ENCODE assay signal across 8 mouse cellular contexts in the genomic region with DNA sequence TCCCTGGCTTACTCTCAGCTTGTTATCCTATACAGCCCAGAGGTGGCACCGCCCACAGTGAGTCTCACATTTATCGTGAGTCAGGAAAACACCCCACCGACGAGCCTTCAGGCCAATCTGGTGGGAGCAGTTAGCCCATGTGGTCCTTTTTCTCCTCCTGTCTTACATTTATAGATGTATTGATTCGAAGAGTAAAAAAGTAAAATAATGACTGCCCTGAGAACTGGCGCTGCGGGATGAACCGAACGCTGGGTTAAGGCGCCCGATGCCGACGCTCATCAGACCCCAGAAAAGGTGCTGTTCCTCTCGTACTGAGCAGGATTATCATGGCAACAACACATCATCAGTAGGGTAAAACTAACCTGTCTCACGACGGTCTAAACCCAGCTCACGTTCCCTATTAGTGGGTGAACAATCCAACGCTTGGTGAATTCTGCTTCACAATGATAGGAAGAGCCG. TPM values are rescaled to one million over a fixed set of nuclear protein-coding genes. Genes with fewer than 3 reads are reported as not detected.
DNase-seq lines count a peak whose midpoint lies in the region; ATAC-seq and TF ChIP-seq lines count a peak whose summit lies in the region.

No protein-coding gene starts in this region.

- H3K36me3 ChIP-seq in MEL (ENCODE audit: control insufficient read depth in 1 of 2, insufficient read depth in 2 of 2, low read length in 2 of 2): peaks cover 0 to 20% of the 10 kb centered on the region in 2 experiments; a peak in 2 of 4 replicates
- H3K36me3 ChIP-seq in hindbrain, embryonic 11.5 days (ENCODE audit: control insufficient read depth, insufficient read depth, low read length): no peaks in the 10 kb centered on the region
- no peaks in the 10 kb centered on the region for H3K36me3 ChIP-seq in lung, postnatal 0 days (ENCODE audit: insufficient read depth, low read length)

- no peaks in the 10 kb centered on the region for H3K27me3 ChIP-seq in MEL (ENCODE audit: control insufficient read depth in 1 of 2, insufficient read depth in 2 of 2, low read length in 2 of 2)
- 0 out of 2 replicates have a peak, but pooled peaks cover 2% of the 10 kb centered on the region for H3K27me3 ChIP-seq in cerebellum, adult 2 months (ENCODE audit: control insufficient read depth, insufficient read depth, low read length)
- H3K27me3 ChIP-seq in hindbrain, embryonic 11.5 days (ENCODE audit: control insufficient read depth, insufficient read depth, low read length): peaks cover 4% of the 10 kb centered on the region; the same call in 1 of the 2 replicates
- no peaks in the 10 kb centered on the region for H3K27me3 ChIP-seq in lung, postnatal 0 days (replicated peaks; ENCODE audit: insufficient read depth, low read length)

- H3K4me3 ChIP-seq in MEL (ENCODE audit: control insufficient read depth in 1 of 2, insufficient read depth in 1 of 2, low read depth in 2 of 2, low read length in 2 of 2): peak overlapping the region; percentile 0 to 4; a peak in 3 of 4 replicates
- no peak overlapping the region for H3K4me3 ChIP-seq in cerebellum, adult 2 months (replicated peaks; ENCODE audit: insufficient read depth, low read depth, low read length)
- H3K4me3 ChIP-seq in hindbrain, embryonic 11.5 days (ENCODE audit: low read depth, low read length): no peak overlapping the region
- H3K4me3 ChIP-seq in lung, postnatal 0 days (ENCODE audit: low read depth, low read length): no peak overlapping the region

- H3K4me1 ChIP-seq in MEL (ENCODE audit: control insufficient read depth in 1 of 2, insufficient read depth in 2 of 2, low read length in 2 of 2): peaks cover 0 to 6% of the 10 kb centered on the region in 2 experiments; a peak in 3 of 4 replicates
- H3K4me1 ChIP-seq in cerebellum, adult 2 months (ENCODE audit: control insufficient read depth, insufficient read depth, low read length): no peaks in the 10 kb centered on the region; the same call in 1 of the 2 replicates
- no peaks in the 10 kb centered on the region for H3K4me1 ChIP-seq in hindbrain, embryonic 11.5 days (replicated peaks; ENCODE audit: control insufficient read depth, insufficient read depth, low read length)
- peaks cover 4% of the 10 kb centered on the region; the same call in 1 of the 2 replicates for H3K4me1 ChIP-seq in lung, postnatal 0 days (ENCODE audit: insufficient read depth, low read depth, low read length)

- no peak for TF ChIP-seq RAD21 in MEL (IDR thresholded peaks at IDR 0.05; ENCODE audit: low read depth, low read length)

- peak; percentile 100 for DNase-seq in MEL (ENCODE audit: low read depth, low spot score)
- peak; percentile 99 to 100 for DNase-seq in cerebellum, adult 2 months
- DNase-seq in frontal cortex, adult 2 months (ENCODE audit: extremely low spot score in 1 of 2, low spot score in 1 of 2): peak; percentile 100
- DNase-seq in hindbrain, embryonic 11.5 days (ENCODE audit: low spot score): peak; percentile 100
- peak; percentile 100 for DNase-seq in layer of hippocampus, postnatal 10 days (ENCODE audit: low spot score in 2 of 2)
- peak; percentile 100 for DNase-seq in lung, postnatal 0 days (ENCODE audit: low spot score)
- peak; percentile 98 for DNase-seq in retina, adult 2 months (ENCODE audit: low read depth, low spot score)
- peak; percentile 100 for DNase-seq in thymus, postnatal 4 days

- TF ChIP-seq EP300 in MEL (IDR thresholded peaks at IDR 0.05; ENCODE audit: low read depth in 1 of 2, low read length in 2 of 2): 0 out of 4 replicates have a peak, but pooled peaks of 1 of the 2 experiments have one; percentile 32
- no peak for TF ChIP-seq EP300 in lung, postnatal 0 days (IDR thresholded peaks at IDR 0.05)

- WGBS in cerebellum, adult 2 months: 58% methylated on average over 19 of the region's 19 CpGs
- WGBS in hindbrain, embryonic 11.5 days: 49% methylated on average over 19 of the region's 19 CpGs
- WGBS in lung, postnatal 0 days: 44% methylated on average over 19 of the region's 19 CpGs

- peak; percentile 48 to 71; a peak in 3 of 4 replicates for TF ChIP-seq POLR2A in MEL (IDR thresholded peaks at IDR 0.05; ENCODE audit: control insufficient read depth in 1 of 2, insufficient read depth in 1 of 2, low read depth in 1 of 2, low read length in 2 of 2, poor library complexity in 1 of 2)
- no peak for TF ChIP-seq POLR2A in cerebellum, adult 2 months (IDR thresholded peaks at IDR 0.05; ENCODE audit: borderline replicate concordance, insufficient read depth, low read length)

- peak overlapping the region; percentile 14 for H3K9ac ChIP-seq in MEL (ENCODE audit: control insufficient read depth, low read depth, low read length, poor library complexity, severe bottlenecking)
- H3K9ac ChIP-seq in hindbrain, embryonic 11.5 days (ENCODE audit: low read depth, low read length): no peak overlapping the region
- H3K9ac ChIP-seq in lung, postnatal 0 days (replicated peaks; ENCODE audit: low read depth): no peak overlapping the region

- no peak overlapping the region for H3K4me2 ChIP-seq in hindbrain, embryonic 11.5 days (replicated peaks; ENCODE audit: low read depth, low read length)
- no peak overlapping the region for H3K4me2 ChIP-seq in lung, postnatal 0 days (replicated peaks; ENCODE audit: low read depth, low read length)

- no peak; a peak in 1 of 6 replicates for TF ChIP-seq CTCF in MEL (IDR thresholded peaks at IDR 0.05 in 2 of 3, conservative IDR thresholded peaks at IDR 0.05 in 1 of 3; ENCODE audit: control insufficient read depth in 1 of 3, insufficient read depth in 1 of 3, low read depth in 2 of 3, low read length in 3 of 3, poor library complexity in 1 of 3, severe bottlenecking in 1 of 3)
- TF ChIP-seq CTCF in cerebellum, adult 2 months (IDR thresholded peaks at IDR 0.05; ENCODE audit: borderline replicate concordance, insufficient read depth, low read depth, low read length): no peak
- TF ChIP-seq CTCF in lung, postnatal 0 days (IDR thresholded peaks at IDR 0.05): no peak

- no peak overlapping the region for H3K27ac ChIP-seq in MEL (ENCODE audit: control insufficient read depth, low read depth, low read length)
- no peak overlapping the region for H3K27ac ChIP-seq in cerebellum, adult 2 months (ENCODE audit: insufficient read depth, low read length)
- no peak overlapping the region for H3K27ac ChIP-seq in hindbrain, embryonic 11.5 days (ENCODE audit: low read depth, low read length)
- no peak overlapping the region for H3K27ac ChIP-seq in lung, postnatal 0 days (ENCODE audit: low read length)

- ATAC-seq in hindbrain, embryonic 11.5 days (ENCODE audit: low FRiP score): peak; percentile 66
- peak; percentile 60 for ATAC-seq in lung, postnatal 0 days

- no peaks in the 10 kb centered on the region for H3K9me3 ChIP-seq in MEL (replicated peaks; ENCODE audit: insufficient read depth, low read length)
- no peaks in the 10 kb centered on the region for H3K9me3 ChIP-seq in hindbrain, embryonic 11.5 days (ENCODE audit: control insufficient read depth, low read length)
- no peaks in the 10 kb centered on the region for H3K9me3 ChIP-seq in lung, postnatal 0 days (ENCODE audit: low read length)

- H3K79me2 ChIP-seq in MEL (ENCODE audit: control insufficient read depth, insufficient read depth, low read length, poor library complexity): peaks cover 30% of the 10 kb centered on the region

TF ChIP-seq in MEL, 35 proteins besides CTCF, POLR2A, EP300 and RAD21 (continues in another document):
- TF ChIP-seq SIN3A (IDR thresholded peaks at IDR 0.05; ENCODE audit: low read length) (peak; percentile 68), MAX (IDR thresholded peaks at IDR 0.05; ENCODE audit: low read length) (peak; percentile 58), ZC3H11A (IDR thresholded peaks at IDR 0.05; ENCODE audit: low read depth, low read length) (no peak), CHD1 (IDR thresholded peaks at IDR 0.05; ENCODE audit: low read depth, low read length) (peak; percentile 91)

RNA-seq across cellular contexts. Expression of a gene that starts 2.8 kb away (rescaled TPM):
- 24.5 and 25.2 TPM in 2 replicates for total RNA-seq in MEL (2012; rRNA removed)
- polyA plus RNA-seq in MEL (2012; ENCODE audit: insufficient read depth in 1 of 2, insufficient read length in 2 of 2, low read depth in 1 of 2, low replicate concordance in 2 of 2, missing spikeins in 1 of 2): 10 to 100 TPM in 1 of 2 experiments, not detected in 1; 34.9 TPM
- polyA plus RNA-seq in cerebellum, adult 2 months (2012; rRNA removed): 46.2 and 46.6 TPM in 2 replicates
- 44.0 and 48.2 TPM in 2 replicates for polyA plus RNA-seq in frontal cortex, adult 2 months (2012; rRNA removed)
- 82.4 and 96.6 TPM in 2 replicates for polyA plus RNA-seq in hindbrain, embryonic 11.5 days (2014; fragmentation: Nextera tagmentation; extraction: Ambion mirVana)
- 100 to 1,000 TPM in 1 of 2 experiments, 10 to 100 TPM in 1; 96.2 to 102 TPM for total RNA-seq in layer of hippocampus, postnatal 10 days (2021)
- polyA plus RNA-seq in lung, postnatal 0 days (2015; fragmentation: Nextera tagmentation; extraction: Ambion mirVana): 16.7 and 19.0 TPM in 2 replicates

RNA-seq across cellular contexts. Expression of a gene that starts 42.4 kb away (rescaled TPM):
- total RNA-seq in MEL (2012; rRNA removed): 3.5 and 3.9 TPM in 2 replicates
- polyA plus RNA-seq in MEL (2012; ENCODE audit: insufficient read depth in 1 of 2, insufficient read length in 2 of 2, low read depth in 1 of 2, low replicate concordance in 2 of 2, missing spikeins in 1 of 2): 1 to 10 TPM in 1 of 2 experiments, not detected in 1; 6.0 TPM
- 2.2 and 2.5 TPM in 2 replicates for polyA plus RNA-seq in cerebellum, adult 2 months (2012; rRNA removed)
- 3.0 TPM in 2 replicates for polyA plus RNA-seq in frontal cortex, adult 2 months (2012; rRNA removed)
- 2.2 and 2.5 TPM in 2 replicates for polyA plus RNA-seq in hindbrain, embryonic 11.5 days (2014; fragmentation: Nextera tagmentation; extraction: Ambion mirVana)
- 1 to 10 TPM; 2.9 to 3.3 TPM for total RNA-seq in layer of hippocampus, postnatal 10 days (2021)
- polyA plus RNA-seq in lung, postnatal 0 days (2015; fragmentation: Nextera tagmentation; extraction: Ambion mirVana): 6.2 and 6.4 TPM in 2 replicates

RNA-seq across cellular contexts. Expression of a gene that starts 43.1 kb away (rescaled TPM):
- total RNA-seq in MEL (2012; rRNA removed): 3.0 and 3.4 TPM in 2 replicates
- 1 to 10 TPM in 1 of 2 experiments, not detected in 1; 5.3 TPM for polyA plus RNA-seq in MEL (2012; ENCODE audit: insufficient read depth in 1 of 2, insufficient read length in 2 of 2, low read depth in 1 of 2, low replicate concordance in 2 of 2, missing spikeins in 1 of 2)
- polyA plus RNA-seq in cerebellum, adult 2 months (2012; rRNA removed): 2.6 and 2.9 TPM in 2 replicates
- 3.8 and 4.5 TPM in 2 replicates for polyA plus RNA-seq in frontal cortex, adult 2 months (2012; rRNA removed)
- polyA plus RNA-seq in hindbrain, embryonic 11.5 days (2014; fragmentation: Nextera tagmentation; extraction: Ambion mirVana): 2.0 and 2.7 TPM in 2 replicates
- total RNA-seq in layer of hippocampus, postnatal 10 days (2021): 1 to 10 TPM; 1.9 to 2.3 TPM
- polyA plus RNA-seq in lung, postnatal 0 days (2015; fragmentation: Nextera tagmentation; extraction: Ambion mirVana): 14.2 and 14.6 TPM in 2 replicates

RNA-seq across cellular contexts. Expression of a gene that starts 59.6 kb away (rescaled TPM):
- 2.1 and 3.3 TPM in 2 replicates for total RNA-seq in MEL (2012; rRNA removed)
- 1 to 10 TPM in 1 of 2 experiments, not detected in 1; 1.7 TPM for polyA plus RNA-seq in MEL (2012; ENCODE audit: insufficient read depth in 1 of 2, insufficient read length in 2 of 2, low read depth in 1 of 2, low replicate concordance in 2 of 2, missing spikeins in 1 of 2)
- polyA plus RNA-seq in cerebellum, adult 2 months (2012; rRNA removed): 5.1 and 6.4 TPM in 2 replicates
- polyA plus RNA-seq in frontal cortex, adult 2 months (2012; rRNA removed): 5.0 and 5.4 TPM in 2 replicates
- 12.2 and 14.2 TPM in 2 replicates for polyA plus RNA-seq in hindbrain, embryonic 11.5 days (2014; fragmentation: Nextera tagmentation; extraction: Ambion mirVana)
- total RNA-seq in layer of hippocampus, postnatal 10 days (2021): 1 to 10 TPM; 4.5 to 5.8 TPM
- polyA plus RNA-seq in lung, postnatal 0 days (2015; fragmentation: Nextera tagmentation; extraction: Ambion mirVana): 5.4 and 5.8 TPM in 2 replicates

Comparison
In these comparisons a context has a peak if more than half of its experiments do, and no peak if none do; other contexts are left out.
1. H3K4me3 ChIP-seq: peak in MEL (2 of 2); none in cerebellum, adult 2 months (single experiment), hindbrain, embryonic 11.5 days (single experiment) and lung, postnatal 0 days (single experiment).
2. Peak in every context shown above with its lines, with median percentiles within 50 percentile points of each other: DNase-seq.